ENCODE assay signal across 19 mouse cellular contexts in the genomic region with DNA sequence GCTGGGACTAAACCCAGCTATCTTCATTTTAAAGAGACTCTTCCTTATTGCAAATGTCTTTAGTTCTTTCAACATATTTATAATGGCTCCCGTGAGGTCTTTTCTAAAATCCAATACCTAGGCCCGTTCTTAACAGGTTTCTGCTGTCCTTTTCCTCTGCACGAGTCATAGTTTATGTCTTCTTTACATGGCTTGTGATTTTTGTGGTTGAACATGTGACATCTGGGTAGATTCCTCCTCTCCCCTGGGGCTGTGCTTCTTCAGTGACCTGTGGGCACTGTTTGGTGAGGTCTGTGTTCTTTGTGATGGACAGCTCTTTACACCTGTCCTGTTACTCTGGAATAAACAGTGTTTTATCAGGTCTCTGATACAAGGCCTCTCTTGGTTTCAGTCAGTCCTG.
"Had no signal": no experiment of that assay in that cellular context is flagged by ENCODE, and none has a peak within 500 bp of the region (broad histone marks: within the 10 kb centered on the region; RNA-seq: fewer than 3 reads in every experiment).

No protein-coding gene starts in this region.

- H3K36me3 ChIP-seq: midbrain, embryonic 10.5 days; midbrain, embryonic 12.5 days; neural tube, embryonic 12.5 days; stomach, embryonic 15.5 days had no signal

- H3K9me3 ChIP-seq: midbrain, embryonic 10.5 days; midbrain, embryonic 12.5 days; neural tube, embryonic 12.5 days; stomach, embryonic 15.5 days had no signal

- H3K27ac ChIP-seq: liver, embryonic 14.5 days; midbrain, embryonic 10.5 days; midbrain, embryonic 12.5 days; neural tube, embryonic 12.5 days; stomach, embryonic 15.5 days; stomach, postnatal 0 days had no signal

- DNase-seq: lung, adult 18-20 months; lung, embryonic 14.5 days; lung, postnatal 10 days; lung, postnatal 4 days; midbrain, embryonic 14.5 days; retina, postnatal 1 day; right cerebral cortex, adult 18-20 months; right cerebral cortex, postnatal 25 days; right cerebral cortex, postnatal 4 days; spleen, adult 18-20 months; thymus, adult 2 months; thymus, postnatal 25 days; thymus, postnatal 4 days had no signal

- H3K9ac ChIP-seq: liver, embryonic 14.5 days; lung, embryonic 14.5 days; midbrain, embryonic 12.5 days; neural tube, embryonic 12.5 days; stomach, embryonic 15.5 days had no signal

- H3K4me3 ChIP-seq: midbrain, embryonic 10.5 days; midbrain, embryonic 12.5 days; neural tube, embryonic 12.5 days; stomach, embryonic 15.5 days had no signal

- H3K4me1 ChIP-seq: midbrain, embryonic 12.5 days; neural tube, embryonic 12.5 days; stomach, embryonic 15.5 days had no signal

- H3K27me3 ChIP-seq: midbrain, embryonic 12.5 days; neural tube, embryonic 12.5 days; stomach, embryonic 15.5 days had no signal

- H3K4me2 ChIP-seq: lung, embryonic 14.5 days; midbrain, embryonic 12.5 days; neural tube, embryonic 12.5 days; stomach, embryonic 15.5 days had no signal
